ENCODE assay signal across 8 mouse cellular contexts in the genomic region with DNA sequence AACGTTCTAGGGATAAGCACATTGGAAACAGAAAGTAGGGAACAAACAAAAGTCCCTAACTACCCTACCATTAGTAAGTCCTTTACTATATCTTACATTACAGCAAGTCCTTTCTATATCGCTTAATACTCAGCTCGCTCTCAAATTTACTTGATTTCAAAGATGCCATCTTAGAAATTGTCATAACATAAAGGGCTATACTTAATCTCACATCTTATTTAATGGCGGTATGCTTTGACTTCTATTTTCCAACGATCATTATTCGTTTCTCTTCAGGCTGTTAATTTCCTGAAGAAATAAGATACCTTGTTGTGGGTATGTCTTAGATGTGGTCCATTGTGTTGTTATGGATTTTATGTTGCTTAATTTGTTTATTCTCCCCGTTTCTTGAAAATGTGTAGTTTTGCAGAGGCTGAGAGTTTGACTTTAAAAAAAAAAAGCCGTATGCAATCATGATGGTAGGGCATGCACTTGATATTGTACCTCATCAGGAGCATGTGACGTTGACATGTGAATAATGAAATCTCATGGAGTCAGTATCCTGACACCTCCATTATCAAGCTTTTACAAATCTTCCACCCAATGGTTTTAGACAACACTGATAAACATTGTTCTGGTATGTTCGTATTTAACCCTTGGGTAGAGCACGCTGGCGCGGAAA.
DNase-seq lines count a peak whose midpoint lies in the region; ATAC-seq and TF ChIP-seq lines count a peak whose summit lies in the region.

No protein-coding gene starts in this region.

- TF ChIP-seq CTCF in liver, adult 2 months (IDR thresholded peaks at IDR 0.05; ENCODE audit: low read depth, low read length): no peak

- peak overlapping the region; percentile 65; the same call in 1 of the 2 replicates for H3K4me3 ChIP-seq in liver, adult 2 months (ENCODE audit: insufficient read depth, low read depth, low read length)
- H3K4me3 ChIP-seq in embryonic facial prominence, embryonic 12.5 days: peak overlapping the region; percentile 94
- H3K4me3 ChIP-seq in intestine, embryonic 14.5 days (ENCODE audit: low read depth, low read length): peak overlapping the region; percentile 52
- peak overlapping the region; percentile 85 for H3K4me3 ChIP-seq in neural tube, embryonic 13.5 days

- H3K9me3 ChIP-seq in embryonic facial prominence, embryonic 12.5 days: no peaks in the 10 kb centered on the region
- no peaks in the 10 kb centered on the region for H3K9me3 ChIP-seq in intestine, embryonic 14.5 days (ENCODE audit: control insufficient read depth, low read length)
- no peaks in the 10 kb centered on the region for H3K9me3 ChIP-seq in neural tube, embryonic 13.5 days

- no peak for ATAC-seq in embryonic facial prominence, embryonic 12.5 days (ENCODE audit: insufficient number of reproducible peaks, insufficient read depth, low FRiP score, low TSS enrichment)
- no peak for ATAC-seq in intestine, embryonic 14.5 days (replicated peaks; ENCODE audit: low FRiP score, low TSS enrichment, low read depth)
- ATAC-seq in neural tube, embryonic 13.5 days (ENCODE audit: low read depth): no peak

- H3K4me2 ChIP-seq in embryonic facial prominence, embryonic 12.5 days (replicated peaks): peak overlapping the region; percentile 70
- H3K4me2 ChIP-seq in intestine, embryonic 14.5 days (ENCODE audit: low read length): peak overlapping the region; percentile 49
- H3K4me2 ChIP-seq in neural tube, embryonic 13.5 days: peak overlapping the region; percentile 80

- H3K36me3 ChIP-seq in liver, adult 2 months (ENCODE audit: control insufficient read depth, insufficient read depth, low read length): no peaks in the 10 kb centered on the region
- no peaks in the 10 kb centered on the region for H3K36me3 ChIP-seq in embryonic facial prominence, embryonic 12.5 days
- no peaks in the 10 kb centered on the region for H3K36me3 ChIP-seq in intestine, embryonic 14.5 days (ENCODE audit: control insufficient read depth, insufficient read depth, low read length)
- no peaks in the 10 kb centered on the region for H3K36me3 ChIP-seq in neural tube, embryonic 13.5 days

- no peak overlapping the region; the same call in 1 of the 2 replicates for H3K9ac ChIP-seq in liver, adult 2 months (ENCODE audit: low read depth, low read length)
- peak overlapping the region; percentile 66; the same call in 1 of the 2 replicates for H3K9ac ChIP-seq in embryonic facial prominence, embryonic 12.5 days
- peak overlapping the region; percentile 90 for H3K9ac ChIP-seq in intestine, embryonic 14.5 days (ENCODE audit: low read length)
- H3K9ac ChIP-seq in neural tube, embryonic 13.5 days: peak overlapping the region; percentile 88

- no peaks in the 10 kb centered on the region for H3K79me2 ChIP-seq in liver, adult 2 months (ENCODE audit: control insufficient read depth, insufficient read depth, low read length)

- no peak for DNase-seq in liver, adult 2 months (ENCODE audit: extremely low read depth, low read depth, low spot score)
- DNase-seq in liver: no peak
- no peak for DNase-seq in intestine, embryonic 14.5 days (ENCODE audit: low spot score)
- DNase-seq in urinary bladder, adult 2 months (ENCODE audit: low spot score): no peak
- no peak for DNase-seq in adrenal gland, postnatal 4 days (ENCODE audit: low spot score in 2 of 2)
- no peak for DNase-seq in gastrocnemius, postnatal 36 days

- 44% methylated on average over 13 of the region's 13 CpGs for WGBS in liver, adult 2 months
- WGBS in embryonic facial prominence, embryonic 12.5 days: 50% methylated on average over 13 of the region's 13 CpGs
- 45% methylated on average over 13 of the region's 13 CpGs for WGBS in intestine, embryonic 14.5 days
- 53% methylated on average over 13 of the region's 13 CpGs for WGBS in neural tube, embryonic 13.5 days

- H3K27me3 ChIP-seq in liver, adult 2 months (ENCODE audit: control insufficient read depth, insufficient read depth, low read length): no peaks in the 10 kb centered on the region
- no peaks in the 10 kb centered on the region for H3K27me3 ChIP-seq in embryonic facial prominence, embryonic 12.5 days
- H3K27me3 ChIP-seq in intestine, embryonic 14.5 days (replicated peaks; ENCODE audit: control insufficient read depth, insufficient read depth, low read length): no peaks in the 10 kb centered on the region
- no peaks in the 10 kb centered on the region for H3K27me3 ChIP-seq in neural tube, embryonic 13.5 days

- no peak for TF ChIP-seq POLR2A in liver, adult 2 months (IDR thresholded peaks at IDR 0.05; ENCODE audit: extremely low read depth, insufficient read depth, low read length)

- peaks cover 4% of the 10 kb centered on the region; the same call in 1 of the 2 replicates for H3K4me1 ChIP-seq in liver, adult 2 months (ENCODE audit: control insufficient read depth, insufficient read depth, low read length)
- peaks cover 5% of the 10 kb centered on the region; the same call in 1 of the 2 replicates for H3K4me1 ChIP-seq in embryonic facial prominence, embryonic 12.5 days
- peaks cover 5% of the 10 kb centered on the region; the same call in 1 of the 2 replicates for H3K4me1 ChIP-seq in intestine, embryonic 14.5 days (replicated peaks; ENCODE audit: control insufficient read depth, insufficient read depth, low read length)
- peaks cover 14% of the 10 kb centered on the region for H3K4me1 ChIP-seq in neural tube, embryonic 13.5 days (replicated peaks)

- intact Hi-C loops in gastrocnemius, postnatal 36 days (cut with DNase I): loop anchor here (2.0 to 10.0 kb wide), 3 partner anchors 102 to 290 kb away; a partner anchor contains a TSS

- peak overlapping the region; percentile 99; the same call in 1 of the 2 replicates for H3K27ac ChIP-seq in liver, adult 2 months (replicated peaks; ENCODE audit: insufficient read depth, low read depth, low read length)
- peak overlapping the region; percentile 83 for H3K27ac ChIP-seq in embryonic facial prominence, embryonic 12.5 days
- H3K27ac ChIP-seq in intestine, embryonic 14.5 days (ENCODE audit: low read depth): peak overlapping the region; percentile 88
- H3K27ac ChIP-seq in neural tube, embryonic 13.5 days (replicated peaks): peak overlapping the region; percentile 88
